Mouse (Mus musculus): ENCODE data around the gene Nos1. TPM values are rescaled to one million over a fixed set of nuclear protein-coding genes. Genes with fewer than 3 reads are reported as not detected.

Gene Nos1
- polyA plus RNA-seq, 1 experiment from 2014 or later = 2.5 TPM

DNA sequence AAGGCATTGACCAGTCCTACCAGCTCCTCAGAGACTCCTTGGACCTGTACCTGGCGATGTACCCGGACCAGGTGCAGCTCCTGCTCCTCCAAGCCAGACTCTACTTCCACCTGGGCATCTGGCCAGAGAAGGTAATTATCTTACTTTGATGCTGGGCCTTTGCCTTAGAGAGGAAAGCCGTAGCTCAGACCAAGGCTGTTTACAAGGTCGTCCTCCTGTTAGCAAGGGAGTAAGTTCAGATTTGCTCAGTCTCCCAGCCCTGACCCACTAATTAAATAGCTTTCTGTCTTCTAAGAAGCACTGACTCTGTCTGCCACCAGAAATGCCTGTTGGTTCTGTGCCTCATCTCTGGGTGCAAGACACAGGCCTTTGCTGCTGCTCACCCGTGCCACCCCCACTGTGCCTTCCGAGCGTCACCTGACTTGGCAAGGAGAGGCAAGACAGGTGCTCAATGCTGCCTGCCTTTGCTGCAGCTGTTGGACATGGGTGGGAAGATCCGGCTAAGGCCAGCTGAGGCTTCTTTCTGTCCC is 214.6 kb downstream of the Nos1 start:
- H3K4me3 ChIP-seq = no peak overlapping the region
- 95% methylated on average over 8 of the region's 8 CpGs for WGBS
- no peak overlapping the region for H3K4me2 ChIP-seq
- no peaks in the 10 kb centered on the region for H3K9me3 ChIP-seq
- H3K9ac ChIP-seq = no peak overlapping the region
- no peaks in the 10 kb centered on the region for H3K4me1 ChIP-seq (replicated peaks)
- ATAC-seq (ENCODE audit: low read depth) = no peak
- H3K27ac ChIP-seq (replicated peaks) = no peak overlapping the region
- no peaks in the 10 kb centered on the region for H3K27me3 ChIP-seq
- peaks cover 98% of the 10 kb centered on the region for H3K36me3 ChIP-seq

DNA sequence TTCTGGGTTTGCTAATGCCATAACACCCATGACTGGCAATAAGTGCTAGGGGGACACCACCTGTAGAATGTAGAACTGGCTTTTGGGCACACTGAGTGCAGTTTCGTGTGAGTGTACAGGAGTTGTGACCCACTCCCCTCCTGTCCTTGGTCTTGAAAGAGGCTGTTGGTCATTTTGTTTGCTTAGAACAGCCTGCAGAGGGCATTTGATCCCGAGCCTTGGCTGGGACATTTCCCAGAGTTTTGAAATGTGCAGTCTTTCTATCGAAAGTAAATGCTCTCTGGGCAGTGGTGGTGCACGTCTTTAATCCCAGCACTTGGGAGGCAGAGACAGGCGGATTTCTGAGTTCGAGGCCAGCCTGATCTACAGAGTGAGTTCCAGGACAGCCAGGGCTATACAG is 215.1 kb downstream of the Nos1 start:
- Histone ChIP-seq H3K4me1 (replicated peaks) (no peaks in the 10 kb centered on the region), H3K4me3 (no peak overlapping the region), H3K27me3 (no peaks in the 10 kb centered on the region), H3K27ac (replicated peaks) (no peak overlapping the region), H3K4me2 (no peak overlapping the region), H3K9ac (no peak overlapping the region), H3K36me3 (peaks cover 98% of the 10 kb centered on the region), H3K9me3 (no peaks in the 10 kb centered on the region)
- 86% methylated on average over 6 of the region's 6 CpGs for WGBS
- ATAC-seq (ENCODE audit: low read depth) = no peak

DNA sequence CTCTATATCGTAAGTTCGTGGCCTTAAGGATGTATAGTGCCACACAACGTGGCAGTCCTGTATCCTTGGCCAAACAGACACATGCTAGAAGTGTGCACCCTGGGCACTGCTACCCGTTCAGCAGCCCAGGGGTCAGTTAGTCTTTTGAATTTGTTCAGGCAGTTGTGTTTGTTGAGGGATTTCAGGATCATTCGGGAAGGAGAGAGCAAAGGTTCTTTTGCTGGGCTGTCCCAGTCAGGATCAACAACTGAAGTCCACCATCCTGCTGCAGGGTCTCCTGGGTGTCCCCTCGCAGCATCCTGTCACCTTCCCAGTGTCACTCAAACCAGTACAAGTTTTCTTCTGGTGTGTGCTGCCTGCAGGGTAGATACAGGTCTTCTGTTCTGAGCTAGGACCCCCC is 215.7 kb downstream of the Nos1 start:
- Histone ChIP-seq H3K4me3 (no peak overlapping the region), H3K9ac (no peak overlapping the region), H3K27me3 (no peaks in the 10 kb centered on the region), H3K36me3 (peaks cover 98% of the 10 kb centered on the region), H3K4me2 (no peak overlapping the region), H3K4me1 (replicated peaks) (no peaks in the 10 kb centered on the region), H3K27ac (replicated peaks) (no peak overlapping the region), H3K9me3 (no peaks in the 10 kb centered on the region)
- no peak for ATAC-seq (ENCODE audit: low read depth)
- 86% methylated on average over 6 of the region's 6 CpGs for WGBS

DNA sequence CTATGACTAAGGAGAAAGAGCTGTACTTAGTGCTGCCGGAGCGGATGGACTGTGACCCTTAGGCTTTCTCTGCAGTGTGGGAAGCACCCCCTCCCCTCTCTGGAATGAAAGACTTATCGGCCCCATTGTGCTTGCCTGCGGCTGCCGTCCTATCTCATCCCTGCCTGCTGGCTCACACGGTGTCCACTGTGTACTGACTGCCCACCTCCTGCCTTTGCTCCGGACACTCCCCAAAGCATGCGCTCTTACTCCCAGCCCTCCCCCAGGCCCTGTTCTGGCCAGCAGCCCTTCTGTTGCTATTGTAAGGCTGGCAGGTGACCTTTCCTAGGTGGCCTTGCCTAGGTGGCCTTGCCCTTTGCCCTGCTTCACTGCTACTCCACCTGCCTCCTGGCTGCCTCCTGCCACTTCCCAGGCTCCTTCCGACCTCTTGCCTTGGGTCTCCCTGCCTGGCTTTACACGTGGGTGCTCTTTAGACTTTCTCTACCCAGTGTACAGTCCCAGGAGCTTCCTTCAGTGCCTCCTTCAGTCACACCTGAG is 216.7 kb downstream of the Nos1 start:
- 71% methylated on average over 10 of the region's 10 CpGs for WGBS
- ATAC-seq (ENCODE audit: low read depth) = no peak

DNA sequence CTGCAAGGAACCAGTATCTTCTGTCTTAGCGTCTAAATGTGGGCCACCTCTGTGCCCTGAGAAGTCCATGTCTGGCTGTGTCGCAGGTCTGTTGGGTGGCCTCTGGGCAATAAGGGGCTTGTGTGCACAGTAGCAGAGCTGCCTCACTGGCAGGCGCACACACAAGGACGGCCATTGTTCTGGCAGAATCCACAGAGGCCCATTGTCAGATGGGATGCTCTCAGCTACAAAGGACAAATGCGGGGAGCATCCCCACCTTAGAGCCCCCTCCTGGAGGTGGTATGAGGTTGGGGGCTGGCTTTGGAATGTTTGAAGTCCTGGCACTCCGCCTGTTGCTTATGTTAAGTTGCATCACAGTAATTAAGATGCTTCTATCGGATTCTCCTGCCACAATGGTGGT is 218.2 kb downstream of the Nos1 start:
- Histone ChIP-seq H3K4me1 (replicated peaks) (no peaks in the 10 kb centered on the region), H3K27me3 (no peaks in the 10 kb centered on the region), H3K4me3 (no peak overlapping the region), H3K36me3 (peaks cover 98% of the 10 kb centered on the region), H3K4me2 (no peak overlapping the region), H3K9ac (no peak overlapping the region), H3K9me3 (no peaks in the 10 kb centered on the region), H3K27ac (replicated peaks) (no peak overlapping the region)
- WGBS = 71% methylated on average over 7 of the region's 7 CpGs
- no peak for ATAC-seq (ENCODE audit: low read depth)

More for the DNA sequence above, 216.7 kb downstream of the Nos1 start:
- Histone ChIP-seq H3K9ac (no peak overlapping the region), H3K27me3 (no peaks in the 10 kb centered on the region), H3K4me2 (no peak overlapping the region), H3K36me3 (peaks cover 98% of the 10 kb centered on the region), H3K4me3 (no peak overlapping the region), H3K4me1 (replicated peaks) (no peaks in the 10 kb centered on the region), H3K27ac (replicated peaks) (no peak overlapping the region), H3K9me3 (no peaks in the 10 kb centered on the region)

DNA sequence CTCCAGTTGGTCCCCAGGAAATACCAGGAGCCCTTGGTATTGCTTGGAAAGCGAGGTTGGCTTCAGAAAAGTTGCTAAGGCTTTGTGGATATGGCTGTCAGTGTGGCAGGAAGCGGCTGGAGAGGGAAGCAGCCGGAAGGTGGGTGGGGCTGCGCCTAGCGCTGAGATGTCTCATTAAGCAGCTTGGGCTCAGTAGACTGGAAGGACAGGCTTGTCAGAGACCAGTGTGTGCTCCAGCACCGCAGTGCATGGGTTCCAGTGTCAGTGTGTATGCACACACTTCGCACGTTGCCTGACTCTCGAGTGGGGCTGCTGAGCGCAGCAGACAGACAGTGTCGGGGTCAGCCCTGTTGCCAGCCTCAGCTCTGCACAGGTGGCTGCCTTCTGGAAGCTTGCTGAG is 218.8 kb downstream of the Nos1 start:
- H3K4me1 ChIP-seq (replicated peaks) = no peaks in the 10 kb centered on the region
- H3K36me3 ChIP-seq = peaks cover 97% of the 10 kb centered on the region
- no peaks in the 10 kb centered on the region for H3K9me3 ChIP-seq
- no peak for ATAC-seq (ENCODE audit: low read depth)
- no peaks in the 10 kb centered on the region for H3K27me3 ChIP-seq
- no peak overlapping the region for H3K4me2 ChIP-seq
- WGBS = 88% methylated on average over 11 of the region's 11 CpGs
- no peak overlapping the region for H3K9ac ChIP-seq
- no peak overlapping the region for H3K27ac ChIP-seq (replicated peaks)
- H3K4me3 ChIP-seq = no peak overlapping the region

DNA sequence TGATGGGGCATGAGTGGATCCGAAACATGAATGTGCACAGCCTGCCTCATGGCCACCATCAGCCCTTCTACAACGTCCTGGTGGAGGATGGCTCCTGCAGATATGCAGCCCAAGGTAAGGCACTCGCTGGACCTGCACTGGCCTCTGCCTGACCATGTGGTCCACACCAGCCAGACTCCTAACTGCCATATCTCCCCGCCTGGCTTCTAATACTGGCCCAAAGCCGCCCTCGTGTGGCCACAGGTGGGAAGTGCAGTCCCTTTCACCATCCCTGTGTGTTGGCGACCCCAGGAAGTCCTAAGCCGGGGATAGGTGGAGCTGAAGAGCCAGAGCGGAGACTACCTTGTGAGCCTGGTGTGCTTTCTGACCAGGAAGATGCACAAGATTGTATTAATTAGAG is 221.2 kb downstream of the Nos1 start:
- Histone ChIP-seq H3K9me3 (no peaks in the 10 kb centered on the region), H3K4me1 (replicated peaks) (no peaks in the 10 kb centered on the region; the same call in 1 of the 2 replicates), H3K36me3 (peaks cover 98% of the 10 kb centered on the region), H3K27ac (replicated peaks) (no peak overlapping the region), H3K4me3 (no peak overlapping the region), H3K27me3 (no peaks in the 10 kb centered on the region), H3K4me2 (no peak overlapping the region), H3K9ac (no peak overlapping the region)
- peak; percentile 51; the same call in 1 of the 2 replicates for ATAC-seq (ENCODE audit: low read depth)
- WGBS = 37% methylated on average over 9 of the region's 9 CpGs

DNA sequence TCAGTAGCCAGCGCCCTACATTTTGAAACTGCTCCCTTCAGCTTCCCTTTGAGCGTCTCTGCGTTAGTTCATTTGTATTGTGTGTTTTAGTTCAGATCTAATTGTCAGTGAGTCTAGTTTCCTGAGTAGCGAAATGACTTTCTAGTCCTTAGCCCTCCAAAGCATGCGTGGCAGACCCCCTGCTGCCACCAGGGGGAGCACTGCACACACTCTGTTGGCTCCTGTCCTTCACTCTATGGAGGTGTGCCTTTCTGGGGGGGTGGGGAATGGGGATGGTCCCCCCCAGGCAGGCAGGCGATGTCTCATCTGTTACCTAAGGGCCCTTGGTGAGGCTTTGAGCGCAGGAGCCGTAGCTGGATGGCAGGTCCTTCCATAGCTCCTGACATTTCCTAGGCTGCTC is 223.8 kb downstream of the Nos1 start:
- no peak overlapping the region for H3K27ac ChIP-seq (replicated peaks)
- no peaks in the 10 kb centered on the region for H3K27me3 ChIP-seq
- no peaks in the 10 kb centered on the region for H3K9me3 ChIP-seq
- H3K4me1 ChIP-seq (replicated peaks) = no peaks in the 10 kb centered on the region; the same call in 1 of the 2 replicates
- H3K4me2 ChIP-seq = no peak overlapping the region
- H3K4me3 ChIP-seq = no peak overlapping the region
- no peak for ATAC-seq (ENCODE audit: low read depth)
- H3K36me3 ChIP-seq = peaks cover 98% of the 10 kb centered on the region
- WGBS = 81% methylated on average over 8 of the region's 8 CpGs
- H3K9ac ChIP-seq = no peak overlapping the region

DNA sequence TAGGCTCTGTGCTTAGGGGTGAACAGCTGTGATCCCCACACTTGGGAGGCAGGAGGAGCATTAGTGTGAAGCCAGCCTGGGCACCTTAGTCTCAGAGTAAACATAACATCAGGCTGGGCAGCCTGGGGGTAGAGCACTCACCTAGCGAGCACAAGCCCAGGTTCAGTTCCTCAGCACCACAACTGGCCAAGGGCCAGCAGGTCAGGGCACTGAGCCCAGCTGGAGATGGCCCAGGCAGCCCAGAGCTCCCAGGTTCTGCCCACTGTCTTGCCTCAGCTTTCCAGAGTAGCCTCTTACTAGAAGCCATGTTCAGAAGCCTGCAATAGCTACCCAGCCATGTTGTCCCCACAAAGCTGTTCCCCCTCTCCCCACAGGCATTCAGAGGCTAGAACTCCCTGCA is 224.9 kb downstream of the Nos1 start:
- Histone ChIP-seq H3K4me1 (replicated peaks) (peaks cover 7% of the 10 kb centered on the region), H3K9ac (no peak overlapping the region), H3K9me3 (no peaks in the 10 kb centered on the region), H3K4me3 (no peak overlapping the region), H3K27ac (replicated peaks) (no peak overlapping the region), H3K27me3 (no peaks in the 10 kb centered on the region), H3K36me3 (peaks cover 94% of the 10 kb centered on the region), H3K4me2 (no peak overlapping the region)
- ATAC-seq (ENCODE audit: low read depth) = no peak
- WGBS = 92% methylated on average over 1 of the region's 1 CpGs

DNA sequence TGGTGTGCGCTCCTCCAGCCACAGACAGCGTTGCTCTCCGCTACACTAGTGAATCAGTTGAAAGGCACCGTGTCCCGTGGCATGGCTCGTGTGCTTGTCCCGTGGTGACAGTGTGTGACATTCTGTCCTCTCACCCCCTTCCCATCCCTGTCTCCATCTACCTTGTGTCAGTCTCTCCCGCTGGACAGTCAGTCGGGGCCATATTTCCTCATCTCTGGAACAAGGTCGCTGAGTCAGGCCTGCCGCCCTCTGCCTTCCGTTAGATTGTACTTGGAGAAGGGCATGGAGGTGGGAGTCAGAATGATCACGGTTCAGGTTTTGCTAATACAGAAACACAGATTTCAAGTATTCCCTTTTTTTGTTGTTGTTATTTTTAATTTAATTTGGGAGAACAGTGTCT is 227.5 kb downstream of the Nos1 start:
- Histone ChIP-seq H3K36me3 (peaks cover 68% of the 10 kb centered on the region), H3K9me3 (no peaks in the 10 kb centered on the region), H3K9ac (no peak overlapping the region), H3K4me3 (no peak overlapping the region), H3K27ac (replicated peaks) (no peak overlapping the region), H3K27me3 (no peaks in the 10 kb centered on the region), H3K4me1 (replicated peaks) (peaks cover 23% of the 10 kb centered on the region), H3K4me2 (no peak overlapping the region)
- WGBS = 93% methylated on average over 13 of the region's 13 CpGs
- ATAC-seq (ENCODE audit: low read depth) = no peak

Other genes with a start within 250 kb of the Nos1 start
- gene Fbxo21, start 195.7 kb downstream of the Nos1 start, polyA plus RNA-seq (2015; fragmentation: Nextera tagmentation; extraction: Ambion mirVana) = 133 and 139 TPM in 2 replicates
- gene Tesc, start 246.7 kb downstream of the Nos1 start, polyA plus RNA-seq (2015; fragmentation: Nextera tagmentation; extraction: Ambion mirVana) = 1.8 and 2.1 TPM in 2 replicates

Measured in neural tube, embryonic 13.5 days (tissue).